Mouse (Mus musculus): ENCODE data around the gene Cltc. TPM values are rescaled to one million over a fixed set of nuclear protein-coding genes. Genes with fewer than 3 reads are reported as not detected.

Gene Cltc
- polyA plus RNA-seq, 1 experiment from 2014 or later: 135 TPM

Other genes starting within 250 kb of the Cltc start
- gene Rps6kb1, start 212.8 kb downstream of the Cltc start, polyA plus RNA-seq (2016; fragmentation: Nextera tagmentation; extraction: Ambion mirVana): 72.7 and 74.9 TPM in 2 replicates
- 11.2 and 14.0 TPM in 2 replicates for gene Tubd1, start 212.6 kb downstream of the Cltc start, polyA plus RNA-seq (2016; fragmentation: Nextera tagmentation; extraction: Ambion mirVana)
- 84.7 and 88.3 TPM in 2 replicates for gene Vmp1, start 73.7 kb downstream of the Cltc start, polyA plus RNA-seq (2016; fragmentation: Nextera tagmentation; extraction: Ambion mirVana)
- gene Ptrh2, start 73.6 kb downstream of the Cltc start, polyA plus RNA-seq (2016; fragmentation: Nextera tagmentation; extraction: Ambion mirVana): 39.5 and 41.4 TPM in 2 replicates
- 29.0 and 31.2 TPM in 2 replicates for gene Dhx40, start 50.2 kb upstream of the Cltc start, polyA plus RNA-seq (2016; fragmentation: Nextera tagmentation; extraction: Ambion mirVana)
- gene Ypel2, start 236.1 kb upstream of the Cltc start, polyA plus RNA-seq (2016; fragmentation: Nextera tagmentation; extraction: Ambion mirVana): 10.7 and 11.6 TPM in 2 replicates

Data from embryonic facial prominence, embryonic 12.5 days (tissue).